Mouse (Mus musculus): ENCODE results near the gene Hoxd8. TPM values are rescaled to one million over a fixed set of nuclear protein-coding genes. Genes with fewer than 3 reads are reported as not detected.

Gene Hoxd8
- polyA plus RNA-seq, 1 experiment from 2014 or later, result 0.09 TPM

DNA sequence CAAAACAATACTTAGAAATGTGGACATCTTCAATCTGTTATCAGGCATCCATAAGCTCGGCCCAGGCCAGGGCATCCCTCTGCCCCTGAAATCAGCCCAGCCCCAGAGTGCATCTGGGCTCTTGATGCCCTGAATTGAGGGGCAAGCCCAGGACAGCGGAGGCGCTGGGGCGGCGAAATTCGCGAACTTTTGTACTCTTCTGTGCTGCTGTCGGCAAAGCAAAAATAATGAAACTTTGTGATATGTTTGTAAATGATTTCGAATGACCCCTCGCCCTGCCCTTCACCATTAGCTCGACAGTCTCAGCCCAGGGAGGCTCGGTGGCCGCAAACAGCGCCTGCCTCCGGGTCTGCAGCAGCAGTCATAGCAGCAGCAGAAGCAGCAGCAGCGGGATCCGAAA lies 20.8 kb downstream of the Hoxd8 start:
- H3K36me3 ChIP-seq (ENCODE audit: control insufficient read depth, insufficient read depth, low read length), result no peaks in the 10 kb centered on the region
- no peak overlapping the region for H3K9ac ChIP-seq (ENCODE audit: low read length)
- H3K4me1 ChIP-seq (ENCODE audit: control insufficient read depth, insufficient read depth, low read length), result no peaks in the 10 kb centered on the region
- ATAC-seq (no peak), DNase-seq (ENCODE audit: low spot score) (no peak)
- WGBS, result 1% methylated on average over 17 of the region's 17 CpGs
- no peak overlapping the region for H3K4me3 ChIP-seq (ENCODE audit: low read depth, low read length)
- H3K9me3 ChIP-seq (replicated peaks; ENCODE audit: control insufficient read depth, low read length), result no peaks in the 10 kb centered on the region
- no peak overlapping the region for H3K27ac ChIP-seq (ENCODE audit: low read depth, low read length)
- no peak overlapping the region for H3K4me2 ChIP-seq (ENCODE audit: low read length)
- H3K27me3 ChIP-seq (replicated peaks; ENCODE audit: control insufficient read depth, insufficient read depth, low read length), result peaks cover 99% of the 10 kb centered on the region

DNA sequence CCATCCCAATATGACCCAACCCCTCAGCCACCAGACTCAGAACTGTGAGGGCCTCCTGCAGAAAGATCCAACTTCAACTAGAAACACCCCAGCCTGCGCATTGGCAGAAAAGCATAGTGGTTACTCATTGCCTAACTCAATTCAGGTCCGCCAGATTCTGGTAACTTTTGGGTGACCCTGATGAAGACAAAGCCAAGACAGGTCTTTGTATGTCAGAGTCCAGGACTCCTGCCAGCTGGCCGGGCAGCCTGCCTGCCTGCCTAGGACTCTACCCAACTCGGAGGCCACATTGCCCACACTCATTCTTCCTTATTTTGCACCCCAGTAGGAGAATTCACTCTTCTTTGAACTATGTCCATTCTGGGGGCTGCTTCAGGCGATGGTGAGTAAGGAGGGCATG lies 22.1 kb downstream of the Hoxd8 start, which contains the start of gene Gm28230:
Gene Gm28230 (plus strand): TSS at position 178 of the 400 bp plus-strand sequence.
- DNase-seq (ENCODE audit: low spot score) (no peak), ATAC-seq (no peak)
- H3K4me3 ChIP-seq (ENCODE audit: low read depth, low read length), result no peak within 1 kb of the TSS
- H3K9ac ChIP-seq (ENCODE audit: low read length), result no peak within 1 kb of the TSS
- WGBS, result 3% methylated on average over 5 of the region's 5 CpGs
- H3K9me3 ChIP-seq (replicated peaks; ENCODE audit: control insufficient read depth, low read length), result no peaks in the 10 kb centered on the region
- no peaks in the 10 kb centered on the region for H3K4me1 ChIP-seq (ENCODE audit: control insufficient read depth, insufficient read depth, low read length)
- H3K36me3 ChIP-seq (ENCODE audit: control insufficient read depth, insufficient read depth, low read length), result no peaks in the 10 kb centered on the region
- H3K27ac ChIP-seq (ENCODE audit: low read depth, low read length), result no peak within 1 kb of the TSS
- 0 out of 2 replicates have a peak within 1 kb of the TSS, but pooled peaks have one; percentile 20 for H3K4me2 ChIP-seq (ENCODE audit: low read length)
- H3K27me3 ChIP-seq (replicated peaks; ENCODE audit: control insufficient read depth, insufficient read depth, low read length), result peaks cover 99% of the 10 kb centered on the region

DNA sequence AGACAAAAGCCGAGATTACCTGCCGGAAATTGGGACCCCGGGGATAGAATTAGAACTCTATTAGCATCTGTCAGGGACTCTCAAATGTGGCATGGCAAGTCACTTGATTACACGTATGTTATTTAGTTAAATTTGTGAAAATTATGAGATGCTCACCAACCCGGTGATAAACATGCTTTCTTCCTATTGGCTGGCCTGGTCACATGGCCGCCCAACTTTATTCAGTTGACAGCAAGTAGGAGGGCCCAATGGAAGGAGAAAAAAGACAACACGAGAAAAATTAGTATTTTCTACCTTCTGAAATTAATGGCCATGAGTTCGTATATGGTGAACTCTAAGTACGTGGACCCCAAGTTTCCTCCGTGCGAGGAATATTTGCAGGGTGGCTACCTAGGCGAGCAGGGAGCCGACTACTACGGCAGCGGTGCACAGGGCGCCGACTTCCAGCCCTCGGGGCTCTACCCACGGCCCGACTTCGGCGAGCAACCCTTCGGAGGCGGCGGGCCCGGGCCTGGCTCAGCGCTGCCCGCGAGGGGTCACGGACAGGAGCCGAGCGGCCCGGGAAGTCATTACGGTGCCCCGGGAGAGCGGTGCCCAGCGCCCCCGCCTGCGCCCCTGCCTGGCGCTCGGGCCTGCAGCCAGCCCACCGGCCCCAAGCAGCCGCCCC lies 22.7 kb downstream of the Hoxd8 start:
- WGBS, result under 1% methylated on average over 43 of the region's 43 CpGs
- Histone ChIP-seq H3K9ac (ENCODE audit: low read length) (no peak overlapping the region), H3K27me3 (replicated peaks; ENCODE audit: control insufficient read depth, insufficient read depth, low read length) (peaks cover 99% of the 10 kb centered on the region), H3K27ac (ENCODE audit: low read depth, low read length) (no peak overlapping the region), H3K36me3 (ENCODE audit: control insufficient read depth, insufficient read depth, low read length) (no peaks in the 10 kb centered on the region), H3K4me3 (ENCODE audit: low read depth, low read length) (no peak overlapping the region), H3K9me3 (replicated peaks; ENCODE audit: control insufficient read depth, low read length) (no peaks in the 10 kb centered on the region), H3K4me2 (ENCODE audit: low read length) (0 out of 2 replicates have a peak overlapping the region, but pooled peaks have one; percentile 20), H3K4me1 (ENCODE audit: control insufficient read depth, insufficient read depth, low read length) (no peaks in the 10 kb centered on the region)
- DNase-seq (ENCODE audit: low spot score) (no peak), ATAC-seq (no peak)

DNA sequence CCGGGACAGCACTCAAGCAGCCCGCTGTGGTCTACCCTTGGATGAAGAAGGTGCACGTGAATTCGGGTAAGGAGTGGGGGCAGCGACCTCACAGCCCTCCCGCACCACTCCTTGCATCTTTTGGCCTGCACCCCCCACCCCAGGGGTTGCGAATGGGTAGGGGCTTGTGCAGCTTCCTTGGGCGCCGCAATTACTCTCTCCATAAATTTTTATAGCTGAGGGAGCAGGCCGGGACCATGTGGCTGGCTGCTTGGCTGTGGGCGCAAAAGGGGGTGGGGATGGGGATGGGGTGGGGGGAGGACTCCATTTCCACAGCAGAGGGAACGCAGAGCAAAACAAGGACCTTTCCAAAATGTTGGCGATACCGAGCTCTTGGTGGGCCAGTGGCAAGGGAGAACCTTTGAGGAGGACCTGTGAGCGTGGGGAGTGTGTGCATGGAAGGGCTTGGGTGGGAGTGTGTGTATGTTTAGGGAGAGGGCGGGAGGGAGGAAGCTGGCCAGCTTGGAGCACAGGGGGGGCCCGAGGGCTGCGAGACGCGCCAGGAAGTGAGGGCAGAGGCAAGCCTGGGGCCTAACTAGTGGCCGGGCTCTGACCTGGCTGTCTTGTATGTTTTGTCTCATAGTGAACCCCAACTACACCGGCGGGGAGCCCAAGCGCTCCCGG lies 23.4 kb downstream of the Hoxd8 start:
- Histone ChIP-seq H3K36me3 (ENCODE audit: control insufficient read depth, insufficient read depth, low read length) (no peaks in the 10 kb centered on the region), H3K9me3 (replicated peaks; ENCODE audit: control insufficient read depth, low read length) (no peaks in the 10 kb centered on the region), H3K4me3 (ENCODE audit: low read depth, low read length) (no peak overlapping the region), H3K27ac (ENCODE audit: low read depth, low read length) (no peak overlapping the region), H3K27me3 (replicated peaks; ENCODE audit: control insufficient read depth, insufficient read depth, low read length) (peaks cover 99% of the 10 kb centered on the region), H3K9ac (ENCODE audit: low read length) (no peak overlapping the region), H3K4me1 (ENCODE audit: control insufficient read depth, insufficient read depth, low read length) (no peaks in the 10 kb centered on the region), H3K4me2 (ENCODE audit: low read length) (no peak overlapping the region)
- WGBS, result 1% methylated on average over 25 of the region's 25 CpGs
- DNase-seq (ENCODE audit: low spot score) (no peak), ATAC-seq (no peak)

DNA sequence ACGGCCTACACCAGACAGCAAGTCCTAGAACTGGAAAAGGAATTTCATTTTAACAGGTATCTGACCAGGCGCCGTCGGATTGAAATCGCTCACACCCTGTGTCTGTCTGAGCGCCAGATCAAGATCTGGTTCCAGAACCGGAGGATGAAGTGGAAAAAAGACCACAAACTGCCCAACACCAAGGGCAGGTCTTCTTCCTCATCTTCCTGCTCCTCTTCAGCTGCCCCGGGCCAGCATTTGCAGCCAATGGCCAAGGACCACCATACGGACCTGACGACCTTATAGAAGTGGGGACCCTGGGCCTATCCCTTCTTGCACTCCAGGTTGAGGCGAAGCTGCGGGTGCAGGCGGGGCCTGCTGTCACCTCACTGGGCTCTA lies 23.9 kb downstream of the Hoxd8 start:
- DNase-seq (ENCODE audit: low spot score), result no peak
- Histone ChIP-seq H3K36me3 (ENCODE audit: control insufficient read depth, insufficient read depth, low read length) (no peaks in the 10 kb centered on the region), H3K27me3 (replicated peaks; ENCODE audit: control insufficient read depth, insufficient read depth, low read length) (peaks cover 96% of the 10 kb centered on the region), H3K4me3 (ENCODE audit: low read depth, low read length) (no peak overlapping the region), H3K9me3 (replicated peaks; ENCODE audit: control insufficient read depth, low read length) (no peaks in the 10 kb centered on the region), H3K27ac (ENCODE audit: low read depth, low read length) (no peak overlapping the region), H3K9ac (ENCODE audit: low read length) (no peak overlapping the region), H3K4me2 (ENCODE audit: low read length) (no peak overlapping the region), H3K4me1 (ENCODE audit: control insufficient read depth, insufficient read depth, low read length) (no peaks in the 10 kb centered on the region)
- 2% methylated on average over 13 of the region's 13 CpGs for WGBS
- ATAC-seq, result no peak

GRCm38 (mm10) chr2:74730331-74730730 lies 25.9 kb downstream of the Hoxd8 start:
- Histone ChIP-seq H3K4me2 (ENCODE audit: low read length) (no peak overlapping the region), H3K9me3 (replicated peaks; ENCODE audit: control insufficient read depth, low read length) (no peaks in the 10 kb centered on the region), H3K36me3 (ENCODE audit: control insufficient read depth, insufficient read depth, low read length) (no peaks in the 10 kb centered on the region), H3K4me1 (ENCODE audit: control insufficient read depth, insufficient read depth, low read length) (no peaks in the 10 kb centered on the region), H3K27me3 (replicated peaks; ENCODE audit: control insufficient read depth, insufficient read depth, low read length) (peaks cover 90% of the 10 kb centered on the region), H3K4me3 (ENCODE audit: low read depth, low read length) (no peak overlapping the region), H3K9ac (ENCODE audit: low read length) (no peak overlapping the region), H3K27ac (ENCODE audit: low read depth, low read length) (no peak overlapping the region)
- 1% methylated on average over 8 of the region's 8 CpGs for WGBS
- ATAC-seq (no peak), DNase-seq (ENCODE audit: low spot score) (no peak)

- H3K4me3 ChIP-seq (ENCODE audit: low read depth, low read length), result no peak overlapping the region
- H3K36me3 ChIP-seq (ENCODE audit: control insufficient read depth, insufficient read depth, low read length), result no peaks in the 10 kb centered on the region
- no peak overlapping the region for H3K4me2 ChIP-seq (ENCODE audit: low read length)
- peaks cover 90% of the 10 kb centered on the region for H3K27me3 ChIP-seq (replicated peaks; ENCODE audit: control insufficient read depth, insufficient read depth, low read length)
- no peak overlapping the region for H3K27ac ChIP-seq (ENCODE audit: low read depth, low read length)
- ATAC-seq, result no peak
- DNase-seq (ENCODE audit: low spot score), result no peak
- H3K4me1 ChIP-seq (ENCODE audit: control insufficient read depth, insufficient read depth, low read length), result peaks cover 2% of the 10 kb centered on the region; the same call in 1 of the 2 replicates
- H3K9ac ChIP-seq (ENCODE audit: low read length), result no peak overlapping the region
- H3K9me3 ChIP-seq (replicated peaks; ENCODE audit: control insufficient read depth, low read length), result no peaks in the 10 kb centered on the region
These were observed 26.6 kb downstream of the Hoxd8 start for GRCm38 (mm10) chr2:74731055-74731454.

- Histone ChIP-seq H3K27ac (ENCODE audit: low read depth, low read length) (no peak overlapping the region), H3K9ac (ENCODE audit: low read length) (no peak overlapping the region), H3K4me3 (ENCODE audit: low read depth, low read length) (no peak overlapping the region), H3K9me3 (replicated peaks; ENCODE audit: control insufficient read depth, low read length) (no peaks in the 10 kb centered on the region), H3K27me3 (replicated peaks; ENCODE audit: control insufficient read depth, insufficient read depth, low read length) (peaks cover 90% of the 10 kb centered on the region), H3K4me2 (ENCODE audit: low read length) (no peak overlapping the region), H3K36me3 (ENCODE audit: control insufficient read depth, insufficient read depth, low read length) (no peaks in the 10 kb centered on the region), H3K4me1 (ENCODE audit: control insufficient read depth, insufficient read depth, low read length) (peaks cover 4% of the 10 kb centered on the region; the same call in 1 of the 2 replicates)
- WGBS, result 2% methylated on average over 9 of the region's 9 CpGs
- DNase-seq (ENCODE audit: low spot score) (no peak), ATAC-seq (no peak)
These were observed 27.5 kb downstream of the Hoxd8 start for GRCm38 (mm10) chr2:74731799-74732512.

All from forebrain, embryonic 14.5 days (tissue).